Mouse (Mus musculus) ES-E14 (cell line): ENCODE measurements around the gene Lamb3. TPM values are rescaled to one million over a fixed set of nuclear protein-coding genes. Genes with fewer than 3 reads are reported as not detected.

ENCODE experiments used
- DNase-seq: peaks from one replicate; pipeline ENCODE4 v3.0.0-alpha.2; 2013; ENCODE audit warnings: low read depth, low spot score
- H3K27ac ChIP-seq: 2 replicates; pipeline ENCODE4 v1.5.1; 2012; ENCODE audit warnings: low read depth, mild to moderate bottlenecking, low read length, moderate library complexity, mixed read lengths; ENCODE audit not compliant: poor library complexity, insufficient read depth, severe bottlenecking
- H3K36me3 ChIP-seq: 2 replicates; pipeline ENCODE4 v1.6.1; 2012; ENCODE audit warnings: mild to moderate bottlenecking, low read length, moderate library complexity, mixed read lengths; ENCODE audit not compliant: control insufficient read depth, poor library complexity, insufficient read depth, severe bottlenecking
- H3K4me1 ChIP-seq, 2 experiments: fragments of 150-350 bp in 1 of 2; sonication (generic) in 1 of 2; 2 replicates each; pipeline ENCODE4 v1.6.1; 2012; ENCODE audit warnings: low read length in 2 of 2, mild to moderate bottlenecking in 1 of 2, mixed read lengths in 1 of 2; ENCODE audit not compliant: control insufficient read depth in 2 of 2, insufficient read depth in 2 of 2, poor library complexity in 1 of 2
- H3K4me3 ChIP-seq, 2 experiments: fragments of 150-350 bp in 1 of 2; sonication (generic) in 1 of 2; 2 replicates each; pipeline ENCODE4 v1.5.1; 2012; ENCODE audit warnings: low read length in 2 of 2, low read depth in 1 of 2, mild to moderate bottlenecking in 1 of 2, mixed read lengths in 1 of 2; ENCODE audit not compliant: insufficient read depth in 1 of 2, poor library complexity in 1 of 2, severe bottlenecking in 1 of 2
- H3K9ac ChIP-seq: 2 replicates; pipeline ENCODE4 v1.6.1; 2012; ENCODE audit warnings: low read depth, mild to moderate bottlenecking, low read length, mixed read lengths; ENCODE audit not compliant: poor library complexity, insufficient read depth, severe bottlenecking
- H3K9me3 ChIP-seq: fragments of 150-350 bp; sonication (generic); 2 replicates; pipeline ENCODE4 v1.6.1; 2012; ENCODE audit warnings: low read depth, mild to moderate bottlenecking, low read length; ENCODE audit not compliant: control insufficient read depth, insufficient read depth
- CHD2 ChIP-seq: IDR thresholded peaks from 2 replicates; pipeline ENCODE4 v1.6.1; 2014; ENCODE audit warnings: mild to moderate bottlenecking, low read depth, low read length, inconsistent platforms
- HCFC1 ChIP-seq: IDR thresholded peaks from 2 replicates; pipeline ENCODE4 v1.6.1; 2012; ENCODE audit warnings: low read length, inconsistent platforms, borderline replicate concordance; ENCODE audit not compliant: insufficient read depth
- MAFK ChIP-seq: IDR thresholded peaks from 2 replicates; pipeline ENCODE4 v1.6.1; 2014; ENCODE audit warnings: mild to moderate bottlenecking, low read depth, low read length, inconsistent platforms; ENCODE audit not compliant: insufficient read depth
- ZC3H11A ChIP-seq: IDR thresholded peaks from 2 replicates; pipeline ENCODE4 v1.6.1; 2012; ENCODE audit warnings: low read depth, mild to moderate bottlenecking, inconsistent platforms, low read length, borderline replicate concordance
- ZNF384 ChIP-seq: IDR thresholded peaks from 2 replicates; pipeline ENCODE4 v1.6.1; 2012; ENCODE audit warnings: low read depth, low read length, inconsistent platforms
- in situ Hi-C, 2 experiments: fragments of 600-800 bp; cut with MboI; formaldehyde crosslinking; loops; one replicate each; pipeline ENCODE4 v1.15.1; 2025; ENCODE audit warnings: low sequenced_read_pairs in 2 of 2, inconsistent platforms in 1 of 2; ENCODE audit not compliant: unreplicated experiment in 2 of 2
- total RNA-seq: library from RNA; depleted of rRNA; stranded (reverse); fragments of 300-350 nt; gene quantifications from 2 replicates; pipeline ENCODE4 v1.2.3, GENCODE M21; 2012

The Lamb3 gene
- total RNA-seq, 1 experiment, result 2.9 TPM

GRCm38 (mm10) chr1:193350546-193350801 lies 143.0 kb downstream of the Lamb3 start:
- in situ Hi-C loops, result no loop called here
- Histone ChIP-seq H3K4me3 (no peak overlapping the region), H3K36me3 (no peaks in the 10 kb centered on the region), H3K9ac (no peak overlapping the region), H3K27ac (no peak overlapping the region), H3K4me1 (peaks cover 0 to 3% of the 10 kb centered on the region in 2 experiments; a peak in 2 of 4 replicates), H3K9me3 (no peaks in the 10 kb centered on the region)
- DNase-seq, result no peak
- TF ChIP-seq ZNF384 (no peak), HCFC1 (no peak), ZC3H11A (no peak), MAFK (no peak), CHD2 (no peak)

- TF ChIP-seq HCFC1, result no peak
- no peak for TF ChIP-seq ZC3H11A
- no peak for TF ChIP-seq MAFK
- TF ChIP-seq CHD2, result no peak
- TF ChIP-seq ZNF384, result no peak
- H3K36me3 ChIP-seq, result no peaks in the 10 kb centered on the region
Observed at GRCm38 (mm10) chr1:193351583-193351982, 144.1 kb downstream of the Lamb3 start.

DNA sequence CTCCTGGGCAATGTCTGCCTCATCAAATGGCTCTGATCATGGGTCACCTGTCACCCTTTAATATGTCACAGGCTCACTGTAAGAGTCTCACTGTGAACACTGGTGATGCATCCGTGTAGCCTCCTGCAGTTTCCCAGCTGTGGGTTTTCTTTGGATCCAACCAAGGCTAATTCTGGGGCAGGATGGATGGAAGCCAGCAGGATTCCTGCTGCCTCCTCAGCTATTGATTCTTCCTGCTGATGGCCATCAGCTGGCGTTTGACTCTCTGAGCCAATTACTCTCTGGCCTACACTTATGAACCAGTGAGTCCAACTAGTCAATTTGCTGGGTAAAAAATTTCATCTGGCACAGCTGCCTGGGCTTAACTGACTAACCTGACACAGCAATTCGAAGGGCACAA lies 151.7 kb downstream of the Lamb3 start:
- Histone ChIP-seq H3K36me3 (no peaks in the 10 kb centered on the region), H3K9ac (no peak overlapping the region), H3K27ac (no peak overlapping the region), H3K4me1 (peaks cover 0 to 3% of the 10 kb centered on the region in 2 experiments; a peak in 2 of 4 replicates), H3K4me3 (no peak overlapping the region), H3K9me3 (no peaks in the 10 kb centered on the region)
- DNase-seq, result no peak
- in situ Hi-C loops, result no loop called here
- TF ChIP-seq CHD2 (no peak), HCFC1 (no peak), ZNF384 (no peak), MAFK (no peak), ZC3H11A (no peak)

More at GRCm38 (mm10) chr1:193351583-193351982, 144.1 kb downstream of the Lamb3 start:
- no peak for DNase-seq
- H3K27ac ChIP-seq, result no peak overlapping the region
- H3K4me3 ChIP-seq, result no peak overlapping the region
- in situ Hi-C loops, result no loop called here
- no peak overlapping the region for H3K9ac ChIP-seq
- peaks cover 0 to 3% of the 10 kb centered on the region in 2 experiments; a peak in 2 of 4 replicates for H3K4me1 ChIP-seq
- H3K9me3 ChIP-seq, result no peaks in the 10 kb centered on the region

DNA sequence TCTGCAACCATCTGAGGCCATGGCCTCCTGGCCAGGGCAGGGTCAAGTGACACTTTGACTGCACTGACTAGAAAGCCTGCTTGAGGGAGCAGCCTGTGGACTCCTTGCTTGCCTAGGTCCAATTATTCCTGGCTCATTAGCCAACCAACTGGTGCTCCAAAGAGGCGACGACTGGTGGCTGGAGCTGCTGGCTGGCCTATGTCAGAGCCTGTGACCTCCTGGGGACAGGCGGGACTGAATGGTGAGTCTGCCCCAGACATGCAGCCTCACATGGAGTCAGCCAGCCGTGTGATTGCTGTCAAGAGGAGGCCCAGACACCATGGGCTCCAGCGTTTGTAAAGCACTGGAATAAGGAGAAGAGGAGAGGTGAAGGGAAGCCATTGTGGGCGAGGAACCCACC lies 153.7 kb downstream of the Lamb3 start:
- TF ChIP-seq ZNF384 (no peak), MAFK (no peak), CHD2 (no peak), ZC3H11A (no peak), HCFC1 (no peak)
- Histone ChIP-seq H3K36me3 (no peaks in the 10 kb centered on the region), H3K9ac (no peak overlapping the region), H3K9me3 (no peaks in the 10 kb centered on the region), H3K27ac (no peak overlapping the region), H3K4me1 (no peaks in the 10 kb centered on the region), H3K4me3 (no peak overlapping the region)
- DNase-seq, result no peak
- in situ Hi-C loops, result no loop called here

GRCm38 (mm10) chr1:193362078-193362477 lies 154.6 kb downstream of the Lamb3 start:
- no peak for TF ChIP-seq CHD2
- no peak for TF ChIP-seq ZNF384
- TF ChIP-seq HCFC1, result no peak
- no peak for TF ChIP-seq MAFK
- no peak for TF ChIP-seq ZC3H11A
- H3K27ac ChIP-seq, result no peak overlapping the region
- DNase-seq, result no peak
- no peaks in the 10 kb centered on the region for H3K9me3 ChIP-seq
- no peak overlapping the region for H3K4me3 ChIP-seq
- no peaks in the 10 kb centered on the region for H3K36me3 ChIP-seq
- no peak overlapping the region for H3K9ac ChIP-seq
- in situ Hi-C loops, result no loop called here
- H3K4me1 ChIP-seq, result no peaks in the 10 kb centered on the region
